Mouse (Mus musculus) CD4-positive, CD25-positive, alpha-beta regulatory T cell, adult 4 months (primary cell): ENCODE data around the gene Ptma. TPM values are rescaled to one million over a fixed set of nuclear protein-coding genes. Genes with fewer than 3 reads are reported as not detected.

Experiments used
- ATAC-seq: one replicate; pipeline ENCODE4 v1.8.0; 2017
- polyA plus RNA-seq, 2 experiments: library from polyadenylated mRNA; unstranded; fragments of 100-300 nt; shearing (Covaris generic); gene quantifications; one replicate each; pipeline ENCODE4 v1.2.1; 2017

The Ptma gene
- polyA plus RNA-seq, 2 experiments from 2014 or later: 2,790 to 2,877 TPM

- ATAC-seq: no peak
Observed at GRCm38 (mm10) chr1:86551877-86552276, 25.4 kb downstream of the Ptma start.

GRCm38 (mm10) chr1:86555665-86556064, 29.1 kb downstream of the Ptma start:
- ATAC-seq: no peak

GRCm38 (mm10) chr1:86557872-86558271, 31.3 kb downstream of the Ptma start:
- no peak for ATAC-seq

- no peak for ATAC-seq
Observed at GRCm38 (mm10) chr1:86559232-86559631, 32.7 kb downstream of the Ptma start.

GRCm38 (mm10) chr1:86562663-86563062, 36.1 kb downstream of the Ptma start:
- ATAC-seq: no peak

GRCm38 (mm10) chr1:86568409-86568808, 41.9 kb downstream of the Ptma start:
- ATAC-seq: no peak

GRCm38 (mm10) chr1:86569292-86569860, 42.9 kb downstream of the Ptma start:
- ATAC-seq: no peak

GRCm38 (mm10) chr1:86571381-86571780, 44.9 kb downstream of the Ptma start:
- no peak for ATAC-seq

- no peak for ATAC-seq
Observed at GRCm38 (mm10) chr1:86571941-86572340, 45.4 kb downstream of the Ptma start.

Other genes starting within 250 kb of the Ptma start
- not detected for gene B3gnt7, start 223.9 kb upstream of the Ptma start, polyA plus RNA-seq
- 100 to 1,000 TPM; 304 to 334 TPM for gene Ncl, start 167.3 kb upstream of the Ptma start, polyA plus RNA-seq
- 1 to 10 TPM; 1.5 to 4.0 TPM for gene Nmur1, start 100.5 kb upstream of the Ptma start, polyA plus RNA-seq
- gene Tex44, start 100.4 kb upstream of the Ptma start, polyA plus RNA-seq: not detected
- gene Pde6d, start 55.9 kb downstream of the Ptma start, polyA plus RNA-seq: 10 to 100 TPM; 12.6 to 16.4 TPM
- 10 to 100 TPM; 16.9 to 20.0 TPM for gene Cops7b, start 56.2 kb downstream of the Ptma start, polyA plus RNA-seq
- not detected for gene Nppc, start 143.8 kb downstream of the Ptma start, polyA plus RNA-seq
- gene Dis3l2, start 177.1 kb downstream of the Ptma start, polyA plus RNA-seq: 10 to 100 TPM; 22.8 to 35.5 TPM